Mouse (Mus musculus) limb, embryonic 14.5 days (tissue): Measurements from ENCODE around the gene Vmn1r33. TPM values are rescaled to one million over a fixed set of nuclear protein-coding genes. Genes with fewer than 3 reads are reported as not detected.
"Not testable (repeated sequence)": the region's sequence is repeated elsewhere in the genome, so short reads cannot be mapped to it uniquely, and the experiment has no call there.

ENCODE experiments used
- ATAC-seq: fragments of 200-750 bp; cut with Nextera tagmentation; 2 replicates; pipeline ENCODE4 v1.8.0; 2017; ENCODE audit warnings: low read depth, moderate number of reproducible peaks, moderate TSS enrichment; ENCODE audit not compliant: low FRiP score
- DNase-seq: peaks from one replicate; pipeline ENCODE4 v3.0.0-alpha.2; 2015; ENCODE audit warnings: low spot score
- H3K27ac ChIP-seq: fragments of 300-500 bp; sonication (generic); replicated peaks from 2 replicates; pipeline ENCODE4 v1.5.1; 2014; ENCODE audit warnings: low read depth, mild to moderate bottlenecking, low read length, moderate library complexity, mixed read lengths
- H3K27me3 ChIP-seq: fragments of 300-500 bp; sonication (generic); 2 replicates; pipeline ENCODE4 v1.6.1; 2014; ENCODE audit warnings: low read length, mixed read lengths; ENCODE audit not compliant: control insufficient read depth, insufficient read depth
- H3K36me3 ChIP-seq: fragments of 300-500 bp; sonication (generic); 2 replicates; pipeline ENCODE4 v1.6.1; 2014; ENCODE audit warnings: mild to moderate bottlenecking, low read length, moderate library complexity, mixed read lengths; ENCODE audit not compliant: control insufficient read depth, insufficient read depth
- H3K4me1 ChIP-seq: fragments of 300-500 bp; sonication (generic); 2 replicates; pipeline ENCODE4 v1.6.1; 2014; ENCODE audit warnings: antibody characterized with exemption, low read length, mixed read lengths; ENCODE audit not compliant: control insufficient read depth, insufficient read depth
- H3K4me2 ChIP-seq: fragments of 300-500 bp; sonication (generic); replicated peaks from 2 replicates; pipeline ENCODE4 v1.6.1; 2014; ENCODE audit warnings: low read depth, mild to moderate bottlenecking, low read length, moderate library complexity; ENCODE audit not compliant: severe bottlenecking
- H3K4me3 ChIP-seq: fragments of 300-500 bp; sonication (generic); replicated peaks from 2 replicates; pipeline ENCODE4 v1.5.1; 2014; ENCODE audit warnings: low read length
- H3K9ac ChIP-seq: fragments of 300-500 bp; sonication (generic); 2 replicates; pipeline ENCODE4 v1.6.1; 2014; ENCODE audit warnings: mild to moderate bottlenecking, low read depth, low read length, moderate library complexity; ENCODE audit not compliant: severe bottlenecking
- H3K9me3 ChIP-seq: fragments of 300-500 bp; sonication (generic); 2 replicates; pipeline ENCODE4 v1.6.1; 2016; ENCODE audit warnings: low read length; ENCODE audit not compliant: control insufficient read depth
- POLR2A ChIP-seq: fragments of 200-500 bp; IDR thresholded peaks from 2 replicates; pipeline ENCODE4 v1.8.0; 2012; ENCODE audit warnings: inconsistent platforms, mild to moderate bottlenecking, moderate library complexity, borderline replicate concordance; ENCODE audit not compliant: insufficient read depth, insufficient read length; ENCODE audit errors: extremely low read depth
- WGBS: fragments of 180-500 bp; shearing (Covaris S2); extraction: QIAGEN DNeasy Blood & Tissue Kit; methylation state at CpG from one replicate; pipeline ENCODE4 v1.1.7; 2014; 5-methylcytosine and 5-hydroxymethylcytosine counted together
- polyA plus RNA-seq, 2 experiments: library from polyadenylated mRNA; depleted of rRNA in 1 of 2; stranded (reverse) in 1 of 2; unstranded in 1 of 2; fragments of >200 nt; fragmentation: Nextera tagmentation in 1 of 2; extraction: Ambion mirVana in 1 of 2; gene quantifications; 2 replicates each; pipeline versions ENCODE4 v1.2.1 to v1.2.3; 2012 to 2014

Vmn1r33 gene
- polyA plus RNA-seq (2012; rRNA removed) (not detected in 2 replicates), polyA plus RNA-seq (2014; fragmentation: Nextera tagmentation; extraction: Ambion mirVana) (not detected in 2 replicates)

DNA sequence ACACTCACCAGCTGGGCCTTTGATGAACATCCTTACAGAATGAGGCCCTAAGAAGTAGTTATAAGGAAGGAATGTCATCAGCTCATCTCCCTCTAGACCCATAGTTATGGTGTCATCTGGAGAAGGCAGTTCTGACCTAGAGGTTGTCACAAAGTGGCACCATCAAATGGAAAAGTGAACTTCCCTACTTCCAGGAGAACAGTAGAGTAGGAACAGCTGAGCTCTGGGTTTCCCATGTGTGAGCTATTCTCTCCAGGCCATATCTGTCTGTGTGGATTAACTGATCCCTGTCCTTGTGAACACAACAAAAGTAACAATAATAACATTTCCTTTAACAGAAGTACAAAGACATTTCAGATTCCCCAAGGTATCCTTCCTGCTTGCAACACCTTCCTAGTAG is at the start of gene Vmn1r33:
Vmn1r33 (minus strand) TSS at position 101 of the 400 bp plus-strand sequence.
- not testable (repeated sequence) for H3K27me3 ChIP-seq, H3K9ac ChIP-seq, H3K4me3 ChIP-seq, H3K36me3 ChIP-seq, DNase-seq, ATAC-seq, H3K27ac ChIP-seq, H3K9me3 ChIP-seq, H3K4me2 ChIP-seq, H3K4me1 ChIP-seq

DNA sequence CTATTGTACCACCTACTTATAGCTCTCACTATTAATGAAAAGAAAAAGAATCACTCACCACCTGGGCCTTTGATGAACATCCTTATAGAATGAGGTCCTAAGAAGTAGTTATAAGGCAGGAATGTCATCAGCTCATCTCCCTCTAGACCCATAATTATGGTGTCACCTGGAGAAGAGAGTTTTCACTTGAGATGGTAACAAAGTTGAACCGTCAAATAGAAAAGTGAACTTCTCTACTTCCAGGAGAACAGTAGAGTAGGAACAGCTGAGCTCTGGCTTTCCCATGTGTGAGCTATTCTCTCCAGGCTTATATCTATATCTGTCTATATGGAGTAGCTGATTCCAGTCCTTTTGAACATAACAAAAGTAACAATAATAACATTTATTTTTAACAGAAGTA is 25.7 kb upstream of the Vmn1r33 start, which contains the start of gene Vmn1r34:
Vmn1r34 (minus strand) TSS at position 101 of the 400 bp plus-strand sequence.
- Histone ChIP-seq H3K4me3 (no peak within 1 kb of the TSS), H3K4me1 (no peaks in the 10 kb centered on the region), H3K27ac (no peak within 1 kb of the TSS), H3K27me3 (no peaks in the 10 kb centered on the region), H3K9me3 (no peaks in the 10 kb centered on the region), H3K36me3 (no peaks in the 10 kb centered on the region), H3K4me2 (no peak within 1 kb of the TSS), H3K9ac (no peak within 1 kb of the TSS)
- TF ChIP-seq POLR2A: no peak
- WGBS: 71% methylated on average over 1 of the region's 1 CpGs
- ATAC-seq (no peak), DNase-seq (no peak)

DNA sequence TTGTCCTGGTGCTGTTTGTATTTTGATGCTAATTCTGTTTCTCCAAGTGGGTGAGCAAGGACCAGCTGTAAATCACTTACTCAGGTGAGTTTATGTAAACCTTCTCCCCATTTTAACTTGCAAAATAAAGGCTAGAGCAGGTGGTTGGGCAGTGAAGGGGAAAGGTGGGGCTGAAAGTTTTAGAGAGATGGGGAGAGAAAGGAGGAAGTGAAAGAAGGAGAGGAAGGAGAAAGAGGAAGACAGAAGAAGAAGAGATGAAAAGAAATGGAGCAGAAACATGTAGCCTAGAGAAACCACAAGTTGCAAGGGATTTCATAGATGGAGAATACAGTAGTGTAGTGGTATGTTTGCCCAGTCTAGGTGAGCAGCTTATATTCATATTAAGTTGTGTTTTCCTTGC is 22.3 kb downstream of the Vmn1r33 start:
- Histone ChIP-seq H3K4me1 (no peaks in the 10 kb centered on the region), H3K4me2 (no peak overlapping the region), H3K27me3 (no peaks in the 10 kb centered on the region), H3K9ac (no peak overlapping the region), H3K9me3 (no peaks in the 10 kb centered on the region), H3K4me3 (no peak overlapping the region), H3K27ac (no peak overlapping the region), H3K36me3 (no peaks in the 10 kb centered on the region)
- ATAC-seq (no peak), DNase-seq (no peak)
- no peak for TF ChIP-seq POLR2A

Other genes starting within 250 kb of the Vmn1r33 start
- 52.7 and 65.6 TPM in 2 replicates for gene Mad2l1, start 82.9 kb downstream of the Vmn1r33 start, polyA plus RNA-seq (2012; rRNA removed)
- 72.3 and 72.4 TPM in 2 replicates for gene Mad2l1, start 82.9 kb downstream of the Vmn1r33 start, polyA plus RNA-seq (2014; fragmentation: Nextera tagmentation; extraction: Ambion mirVana)
- 0.03 TPM in 1 of 2 replicates, not detected in the other for gene Vmn1r32, start 58.2 kb downstream of the Vmn1r33 start, polyA plus RNA-seq (2012; rRNA removed)
- 0.07 TPM in 2 replicates for gene Vmn1r32, start 58.2 kb downstream of the Vmn1r33 start, polyA plus RNA-seq (2014; fragmentation: Nextera tagmentation; extraction: Ambion mirVana)
- not detected in 2 replicates for gene Vmn1r34, start 25.6 kb upstream of the Vmn1r33 start, polyA plus RNA-seq (2012; rRNA removed)
- not detected in 2 replicates for gene Vmn1r34, start 25.6 kb upstream of the Vmn1r33 start, polyA plus RNA-seq (2014; fragmentation: Nextera tagmentation; extraction: Ambion mirVana)
- gene Vmn1r35, start 67.6 kb upstream of the Vmn1r33 start, polyA plus RNA-seq (2012; rRNA removed): not detected in 2 replicates
- not detected in 2 replicates for gene Vmn1r35, start 67.6 kb upstream of the Vmn1r33 start, polyA plus RNA-seq (2014; fragmentation: Nextera tagmentation; extraction: Ambion mirVana)
- not detected in 2 replicates for gene Vmn1r36, start 100.9 kb upstream of the Vmn1r33 start, polyA plus RNA-seq (2012; rRNA removed)
- gene Vmn1r36, start 100.9 kb upstream of the Vmn1r33 start, polyA plus RNA-seq (2014; fragmentation: Nextera tagmentation; extraction: Ambion mirVana): not detected in 2 replicates
- not detected in 2 replicates for gene Vmn1r37, start 111.1 kb upstream of the Vmn1r33 start, polyA plus RNA-seq (2012; rRNA removed)
- not detected in 2 replicates for gene Vmn1r37, start 111.1 kb upstream of the Vmn1r33 start, polyA plus RNA-seq (2014; fragmentation: Nextera tagmentation; extraction: Ambion mirVana)
- not detected in 2 replicates for gene Vmn1r38, start 164.3 kb upstream of the Vmn1r33 start, polyA plus RNA-seq (2012; rRNA removed)
- not detected in 2 replicates for gene Vmn1r38, start 164.3 kb upstream of the Vmn1r33 start, polyA plus RNA-seq (2014; fragmentation: Nextera tagmentation; extraction: Ambion mirVana)
- 0.03 TPM in 1 of 2 replicates, not detected in the other for gene Vmn1r39, start 192.3 kb upstream of the Vmn1r33 start, polyA plus RNA-seq (2012; rRNA removed)
- not detected in 2 replicates for gene Vmn1r39, start 192.3 kb upstream of the Vmn1r33 start, polyA plus RNA-seq (2014; fragmentation: Nextera tagmentation; extraction: Ambion mirVana)